In the genomic region with DNA sequence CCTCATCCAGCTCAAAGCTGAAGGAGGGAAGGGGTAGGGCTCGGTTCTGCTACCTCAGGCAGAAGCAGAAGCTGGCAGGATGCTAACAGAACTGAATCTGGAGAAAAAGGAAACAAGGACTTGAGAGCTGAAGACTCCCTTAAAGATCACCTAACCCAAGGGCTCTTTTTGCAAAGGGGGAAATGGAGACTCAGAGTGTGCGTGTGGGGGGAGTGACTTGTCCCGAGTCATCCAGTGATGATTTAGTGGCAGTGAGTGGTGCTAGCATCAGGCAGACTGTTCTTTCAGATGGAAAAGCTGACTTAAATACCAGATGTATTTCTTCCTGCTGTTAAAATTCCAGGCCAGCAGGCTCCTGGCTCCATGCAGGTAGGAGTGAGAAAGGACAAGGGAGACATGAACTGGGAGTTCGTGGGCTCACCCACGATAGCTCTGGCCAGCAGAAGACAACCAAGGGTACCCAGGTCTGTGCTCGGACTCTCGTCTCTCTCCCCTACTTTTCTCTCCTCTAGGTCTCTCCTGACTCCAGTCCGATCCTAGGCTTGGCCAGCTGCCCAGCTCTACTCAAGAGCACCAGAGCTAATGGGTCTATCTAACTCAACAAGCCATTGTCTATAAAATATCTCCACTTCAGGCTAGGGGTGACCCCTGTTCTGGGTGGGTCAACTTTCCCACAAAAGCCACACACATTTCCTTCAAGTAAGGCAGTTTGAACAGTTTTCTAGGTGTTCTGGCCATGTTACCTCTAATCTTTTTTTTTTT, we compare ENCODE assay signal across 9 mouse cellular contexts. TPM values are rescaled to one million over a fixed set of nuclear protein-coding genes. Genes with fewer than 3 reads are reported as not detected.
DNase-seq lines count a peak whose midpoint lies in the region; ATAC-seq lines count a peak whose summit lies in the region.
"Had no signal": no experiment of that assay in that cellular context is flagged by ENCODE, and none has a peak within 500 bp of the region (broad histone marks: within the 10 kb centered on the region; RNA-seq: fewer than 3 reads in every experiment).

No protein-coding gene starts in this region.

- H3K36me3 ChIP-seq in hindbrain, embryonic 10.5 days, result no peaks in the 10 kb centered on the region
- no peaks in the 10 kb centered on the region for H3K36me3 ChIP-seq in hindbrain, embryonic 14.5 days (replicated peaks; ENCODE audit: control insufficient read depth, insufficient read depth)
- no peaks in the 10 kb centered on the region for H3K36me3 ChIP-seq in limb, embryonic 11.5 days (ENCODE audit: control insufficient read depth, insufficient read depth, low read length)
- H3K36me3 ChIP-seq: liver, embryonic 15.5 days had no signal

- 75% methylated on average over 8 of the region's 8 CpGs for WGBS in hindbrain, embryonic 10.5 days
- 80% methylated on average over 8 of the region's 8 CpGs for WGBS in hindbrain, embryonic 14.5 days
- WGBS in limb, embryonic 11.5 days, result 55% methylated on average over 8 of the region's 8 CpGs

- no peak for DNase-seq in hindbrain, embryonic 10.5 days (ENCODE audit: low spot score)
- no peak for DNase-seq in hindbrain, embryonic 14.5 days (ENCODE audit: low spot score)
- peak; percentile 28 to 48 for DNase-seq in cerebellum, postnatal 14 days
- DNase-seq in limb, embryonic 11.5 days (ENCODE audit: low spot score), result peak; percentile 47
- no peak for DNase-seq in left cerebral cortex, adult 9 months (ENCODE audit: low spot score in 2 of 2)
- no peak for DNase-seq in layer of hippocampus, adult 9-10 months (ENCODE audit: low spot score)

- 0 out of 2 replicates have a peak overlapping the region, but pooled peaks have one; percentile 5 for H3K27ac ChIP-seq in hindbrain, embryonic 10.5 days
- no peak overlapping the region for H3K27ac ChIP-seq in hindbrain, embryonic 14.5 days
- peak overlapping the region; percentile 81 for H3K27ac ChIP-seq in limb, embryonic 11.5 days (replicated peaks; ENCODE audit: low read depth, low read length)
- H3K27ac ChIP-seq: liver, embryonic 15.5 days had no signal

- no peak overlapping the region for H3K9ac ChIP-seq in hindbrain, embryonic 14.5 days
- no peak overlapping the region for H3K9ac ChIP-seq in limb, embryonic 11.5 days (ENCODE audit: low read length)
- H3K9ac ChIP-seq: liver, embryonic 15.5 days had no signal

- H3K4me3 ChIP-seq in hindbrain, embryonic 10.5 days, result no peak overlapping the region
- no peak overlapping the region for H3K4me3 ChIP-seq in hindbrain, embryonic 14.5 days (replicated peaks; ENCODE audit: low read length)
- no peak overlapping the region for H3K4me3 ChIP-seq in limb, embryonic 11.5 days (ENCODE audit: low read depth, low read length)
- H3K4me3 ChIP-seq: liver, embryonic 15.5 days had no signal

- no peaks in the 10 kb centered on the region for H3K9me3 ChIP-seq in hindbrain, embryonic 10.5 days
- H3K9me3 ChIP-seq in hindbrain, embryonic 14.5 days (ENCODE audit: control insufficient read depth, low read length), result no peaks in the 10 kb centered on the region
- H3K9me3 ChIP-seq in limb, embryonic 11.5 days (ENCODE audit: control insufficient read depth, low read length), result no peaks in the 10 kb centered on the region
- H3K9me3 ChIP-seq: liver, embryonic 15.5 days had no signal

- H3K4me1 ChIP-seq in hindbrain, embryonic 10.5 days (replicated peaks), result 0 out of 2 replicates have a peak, but pooled peaks cover 2% of the 10 kb centered on the region
- H3K4me1 ChIP-seq in hindbrain, embryonic 14.5 days (replicated peaks; ENCODE audit: control insufficient read depth, insufficient read depth, low read length), result peaks cover 5% of the 10 kb centered on the region
- H3K4me1 ChIP-seq in limb, embryonic 11.5 days (ENCODE audit: control insufficient read depth, insufficient read depth, low read length), result peaks cover 15% of the 10 kb centered on the region
- H3K4me1 ChIP-seq: liver, embryonic 15.5 days had no signal

- no peaks in the 10 kb centered on the region for H3K27me3 ChIP-seq in hindbrain, embryonic 10.5 days (ENCODE audit: insufficient read depth, poor library complexity, severe bottlenecking)
- H3K27me3 ChIP-seq in hindbrain, embryonic 14.5 days (ENCODE audit: control insufficient read depth, insufficient read depth, low read length), result no peaks in the 10 kb centered on the region
- H3K27me3 ChIP-seq in limb, embryonic 11.5 days (ENCODE audit: control insufficient read depth, insufficient read depth, low read length), result no peaks in the 10 kb centered on the region
- H3K27me3 ChIP-seq: liver, embryonic 15.5 days had no signal

- H3K4me2 ChIP-seq in hindbrain, embryonic 14.5 days (replicated peaks), result no peak overlapping the region
- peak overlapping the region; percentile 24 for H3K4me2 ChIP-seq in limb, embryonic 11.5 days (ENCODE audit: low read depth, severe bottlenecking)
- H3K4me2 ChIP-seq: liver, embryonic 15.5 days had no signal

- no peak for ATAC-seq in hindbrain, embryonic 14.5 days (ENCODE audit: low FRiP score)
- ATAC-seq in CD4-positive, CD25-positive, alpha-beta regulatory T cell, adult 4 months, result peak; percentile 10
- peak; percentile 74 for ATAC-seq in limb, embryonic 11.5 days (ENCODE audit: insufficient number of reproducible peaks, low FRiP score, low TSS enrichment, low read depth)
- no peak for ATAC-seq in activated CD4-positive, CD25-positive, alpha-beta regulatory T cell, adult 4 months

RNA-seq across cellular contexts. Expression of a gene that starts 8.5 kb away (rescaled TPM):
- 37.5 and 46.3 TPM in 2 replicates for polyA plus RNA-seq in hindbrain, embryonic 10.5 days (2016; fragmentation: Nextera tagmentation; extraction: Ambion mirVana)
- 70.7 and 76.1 TPM in 2 replicates for polyA plus RNA-seq in hindbrain, embryonic 14.5 days (2014; fragmentation: Nextera tagmentation; extraction: Ambion mirVana)
- 100 to 1,000 TPM; 150 to 159 TPM for polyA plus RNA-seq in CD4-positive, CD25-positive, alpha-beta regulatory T cell, adult 4 months (2017; shearing (Covaris generic))
- 89.0 and 99.0 TPM in 2 replicates for polyA plus RNA-seq in limb, embryonic 11.5 days (2014; fragmentation: Nextera tagmentation; extraction: Ambion mirVana)
- polyA plus RNA-seq in activated CD4-positive, CD25-positive, alpha-beta regulatory T cell, adult 4 months (2017; shearing (Covaris generic)), result 100 to 1,000 TPM; 146 to 160 TPM

Comparison
In these comparisons a context has a peak if more than half of its experiments do, and no peak if none do; other contexts are left out.
1. DNase-seq: peak in cerebellum, postnatal 14 days (2 of 2) and limb, embryonic 11.5 days (single experiment); none in hindbrain, embryonic 10.5 days (single experiment), hindbrain, embryonic 14.5 days (single experiment), left cerebral cortex, adult 9 months (0 of 2) and layer of hippocampus, adult 9-10 months (single experiment).
2. ATAC-seq: peak in CD4-positive, CD25-positive, alpha-beta regulatory T cell, adult 4 months (single experiment) and limb, embryonic 11.5 days (single experiment); none in hindbrain, embryonic 14.5 days (single experiment) and activated CD4-positive, CD25-positive, alpha-beta regulatory T cell, adult 4 months (single experiment).